Mouse (Mus musculus): ENCODE data around the gene Rabl3. TPM values are rescaled to one million over a fixed set of nuclear protein-coding genes. Genes with fewer than 3 reads are reported as not detected.

Gene Rabl3
- polyA plus RNA-seq, 2 experiments = 3.8 to 14.0 TPM

- 78% methylated on average over 1 of the region's 1 CpGs for WGBS (ENCODE audit: insufficient replicate concordance)
- no peaks in the 10 kb centered on the region for H3K27me3 ChIP-seq (ENCODE audit: control insufficient read depth, insufficient read depth, low read length)
- no peak overlapping the region for H3K27ac ChIP-seq
- H3K9ac ChIP-seq (replicated peaks) = no peak overlapping the region
- DNase-seq (ENCODE audit: low read depth in 3 of 3, low spot score in 3 of 3) (no peak), ATAC-seq (ENCODE audit: insufficient read depth) (no peak)
- H3K4me1 ChIP-seq (replicated peaks; ENCODE audit: control insufficient read depth in 2 of 2, insufficient read depth in 2 of 2, low read length in 1 of 2) = no peaks in the 10 kb centered on the region
- H3K4me2 ChIP-seq (ENCODE audit: low read depth) = no peak overlapping the region
- peaks cover 5% of the 10 kb centered on the region; the same call in 1 of the 2 replicates for H3K9me3 ChIP-seq (ENCODE audit: control insufficient read depth, low read length)
- TF ChIP-seq EP300 (IDR thresholded peaks at IDR 0.05; ENCODE audit: low read depth) (no peak), CTCF (IDR thresholded peaks at IDR 0.05; ENCODE audit: low read depth) (no peak)
- H3K36me3 ChIP-seq (replicated peaks; ENCODE audit: control insufficient read depth, insufficient read depth, low read depth) = peaks cover 12% of the 10 kb centered on the region
- H3K4me3 ChIP-seq (ENCODE audit: insufficient read depth in 1 of 2, low read depth in 2 of 2, low read length in 2 of 2) = no peak overlapping the region
These were observed 20.0 kb upstream of the Rabl3 start for GRCm38 (mm10) chr16:37519721-37520120.

- WGBS (ENCODE audit: insufficient replicate concordance) = 68% methylated on average over 2 of the region's 2 CpGs
These were observed 19.3 kb upstream of the Rabl3 start for GRCm38 (mm10) chr16:37520190-37521040.

DNA sequence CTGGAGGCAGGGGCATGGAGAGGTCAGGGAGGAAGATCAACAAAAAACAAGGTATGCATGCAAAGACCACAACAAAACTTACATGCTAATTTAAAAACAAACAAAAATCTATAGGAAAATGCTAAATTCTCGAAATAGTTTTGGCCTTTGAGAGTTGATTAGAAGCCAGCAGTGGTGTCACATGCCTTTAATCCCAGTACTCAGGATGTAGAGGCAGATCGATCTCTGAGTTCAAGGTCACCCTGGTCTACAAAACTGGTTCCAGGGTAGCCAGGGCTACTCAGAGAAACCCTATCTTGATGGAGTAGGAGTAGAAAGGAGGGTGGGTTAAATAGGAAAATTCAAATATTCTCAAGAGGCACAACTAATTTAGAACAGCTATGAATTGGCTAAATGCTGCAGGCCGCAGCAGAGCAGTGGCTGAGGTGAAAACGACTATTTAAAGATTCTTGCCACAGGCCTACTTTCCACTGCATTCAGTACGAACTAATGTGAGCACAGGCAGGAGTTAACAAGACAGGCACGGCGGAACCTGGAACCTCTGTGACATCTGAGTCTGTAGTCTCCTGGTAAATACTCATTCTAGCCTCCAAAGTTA lies 17.5 kb upstream of the Rabl3 start:
- Histone ChIP-seq H3K27me3 (ENCODE audit: control insufficient read depth, insufficient read depth, low read length) (no peaks in the 10 kb centered on the region), H3K27ac (no peak overlapping the region), H3K4me3 (ENCODE audit: insufficient read depth in 1 of 2, low read depth in 2 of 2, low read length in 2 of 2) (no peak overlapping the region), H3K9ac (replicated peaks) (no peak overlapping the region), H3K36me3 (replicated peaks; ENCODE audit: control insufficient read depth, insufficient read depth, low read depth) (peaks cover 12% of the 10 kb centered on the region), H3K4me2 (ENCODE audit: low read depth) (no peak overlapping the region), H3K4me1 (replicated peaks; ENCODE audit: control insufficient read depth in 2 of 2, insufficient read depth in 2 of 2, low read length in 1 of 2) (no peaks in the 10 kb centered on the region; a peak in 1 of 4 replicates), H3K9me3 (ENCODE audit: control insufficient read depth, low read length) (peaks cover 5% of the 10 kb centered on the region; the same call in 1 of the 2 replicates)
- ATAC-seq (ENCODE audit: insufficient read depth) = no peak
- no peak for TF ChIP-seq EP300 (IDR thresholded peaks at IDR 0.05; ENCODE audit: low read depth)
- WGBS (ENCODE audit: insufficient replicate concordance) = 72% methylated on average over 7 of the region's 7 CpGs
- DNase-seq (ENCODE audit: low read depth in 3 of 3, low spot score in 3 of 3) = no peak

More at GRCm38 (mm10) chr16:37520190-37521040, 19.3 kb upstream of the Rabl3 start:
- Histone ChIP-seq H3K4me1 (replicated peaks; ENCODE audit: control insufficient read depth in 2 of 2, insufficient read depth in 2 of 2, low read length in 1 of 2) (no peaks in the 10 kb centered on the region), H3K9me3 (ENCODE audit: control insufficient read depth, low read length) (peaks cover 5% of the 10 kb centered on the region; the same call in 1 of the 2 replicates), H3K4me2 (ENCODE audit: low read depth) (no peak overlapping the region), H3K4me3 (ENCODE audit: insufficient read depth in 1 of 2, low read depth in 2 of 2, low read length in 2 of 2) (no peak overlapping the region), H3K27ac (no peak overlapping the region), H3K27me3 (ENCODE audit: control insufficient read depth, insufficient read depth, low read length) (no peaks in the 10 kb centered on the region), H3K9ac (replicated peaks) (no peak overlapping the region), H3K36me3 (replicated peaks; ENCODE audit: control insufficient read depth, insufficient read depth, low read depth) (peaks cover 12% of the 10 kb centered on the region)
- DNase-seq (ENCODE audit: low read depth in 3 of 3, low spot score in 3 of 3) (no peak), ATAC-seq (ENCODE audit: insufficient read depth) (no peak)
- TF ChIP-seq EP300 (IDR thresholded peaks at IDR 0.05; ENCODE audit: low read depth) = no peak
- no peak for TF ChIP-seq CTCF (IDR thresholded peaks at IDR 0.05; ENCODE audit: low read depth)

DNA sequence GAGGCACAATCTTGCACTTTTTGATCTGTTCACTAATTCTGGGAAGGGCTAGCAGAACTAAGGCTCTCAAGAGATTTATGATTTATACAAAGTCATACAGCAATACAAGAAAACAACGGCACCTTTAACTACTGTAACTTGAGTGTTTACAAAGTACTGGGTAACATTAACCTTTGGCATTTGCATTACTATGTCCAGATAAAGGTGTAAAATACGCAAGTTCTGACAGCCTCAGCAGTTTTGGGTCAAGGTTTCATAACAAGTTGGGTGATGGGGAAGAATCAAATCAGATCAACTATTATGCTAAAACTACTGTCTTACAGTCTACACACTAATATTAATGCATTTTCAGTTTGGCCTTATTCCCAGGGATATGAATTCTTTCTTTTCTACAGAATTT lies 14.6 kb upstream of the Rabl3 start:
- Histone ChIP-seq H3K4me2 (ENCODE audit: low read depth) (no peak overlapping the region), H3K4me1 (replicated peaks; ENCODE audit: control insufficient read depth in 2 of 2, insufficient read depth in 2 of 2, low read length in 1 of 2) (no peaks in the 10 kb centered on the region; a peak in 1 of 4 replicates), H3K9me3 (ENCODE audit: control insufficient read depth, low read length) (peaks cover 5% of the 10 kb centered on the region; the same call in 1 of the 2 replicates), H3K9ac (replicated peaks) (no peak overlapping the region), H3K4me3 (ENCODE audit: insufficient read depth in 1 of 2, low read depth in 2 of 2, low read length in 2 of 2) (no peak overlapping the region), H3K27me3 (ENCODE audit: control insufficient read depth, insufficient read depth, low read length) (no peaks in the 10 kb centered on the region), H3K27ac (no peak overlapping the region), H3K36me3 (replicated peaks; ENCODE audit: control insufficient read depth, insufficient read depth, low read depth) (peaks cover 12% of the 10 kb centered on the region)
- WGBS (ENCODE audit: insufficient replicate concordance) = 69% methylated on average over 2 of the region's 2 CpGs
- TF ChIP-seq EP300 (IDR thresholded peaks at IDR 0.05; ENCODE audit: low read depth) (no peak), CTCF (IDR thresholded peaks at IDR 0.05; ENCODE audit: low read depth) (no peak)
- DNase-seq (ENCODE audit: low read depth in 3 of 3, low spot score in 3 of 3) (no peak), ATAC-seq (ENCODE audit: insufficient read depth) (no peak)

DNA sequence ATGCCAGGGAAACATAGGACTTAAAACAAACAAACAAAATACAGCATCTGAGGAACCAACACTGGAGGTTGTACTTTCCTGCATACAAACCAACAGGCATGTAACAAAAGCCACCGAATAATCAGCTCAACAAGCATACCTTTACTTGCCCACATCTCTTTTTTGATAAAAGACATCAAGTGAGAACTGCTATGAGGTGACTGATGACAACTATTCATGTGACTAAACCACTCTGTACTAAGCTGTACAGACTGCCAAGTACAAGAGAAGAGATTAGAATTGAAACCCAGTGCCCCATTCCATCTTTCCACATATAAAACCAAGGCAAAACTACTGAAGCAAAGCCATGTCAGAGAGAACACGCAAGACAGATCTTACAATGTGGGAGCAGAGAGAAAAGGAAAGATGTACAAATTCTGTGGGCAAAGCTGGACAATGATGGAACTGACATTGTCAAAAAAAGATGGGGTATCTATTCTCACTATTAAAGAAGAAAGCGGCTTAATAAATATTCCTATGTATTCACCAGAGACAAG lies 12.9 kb upstream of the Rabl3 start:
- no peak overlapping the region for H3K9ac ChIP-seq (replicated peaks)
- peaks cover 5% of the 10 kb centered on the region; the same call in 1 of the 2 replicates for H3K9me3 ChIP-seq (ENCODE audit: control insufficient read depth, low read length)
- no peaks in the 10 kb centered on the region for H3K27me3 ChIP-seq (ENCODE audit: control insufficient read depth, insufficient read depth, low read length)
- 72% methylated on average over 3 of the region's 3 CpGs for WGBS (ENCODE audit: insufficient replicate concordance)
- TF ChIP-seq CTCF (IDR thresholded peaks at IDR 0.05; ENCODE audit: low read depth) (no peak), EP300 (IDR thresholded peaks at IDR 0.05; ENCODE audit: low read depth) (no peak)
- H3K4me2 ChIP-seq (ENCODE audit: low read depth) = no peak overlapping the region
- H3K4me1 ChIP-seq (replicated peaks; ENCODE audit: control insufficient read depth in 2 of 2, insufficient read depth in 2 of 2, low read length in 1 of 2) = no peaks in the 10 kb centered on the region; a peak in 1 of 4 replicates
- no peak overlapping the region for H3K27ac ChIP-seq
- ATAC-seq (ENCODE audit: insufficient read depth) = no peak
- DNase-seq (ENCODE audit: low read depth in 3 of 3, low spot score in 3 of 3) = no peak
- peaks cover 9% of the 10 kb centered on the region for H3K36me3 ChIP-seq (replicated peaks; ENCODE audit: control insufficient read depth, insufficient read depth, low read depth)
- no peak overlapping the region for H3K4me3 ChIP-seq (ENCODE audit: insufficient read depth in 1 of 2, low read depth in 2 of 2, low read length in 2 of 2)

Data from liver, embryonic 14.5 days (tissue).